Mouse (Mus musculus): Measurements from ENCODE around the gene Dbt. TPM values are rescaled to one million over a fixed set of nuclear protein-coding genes. Genes with fewer than 3 reads are reported as not detected.

Gene Dbt
- polyA plus RNA-seq, 1 experiment, result 9.5 TPM

DNA sequence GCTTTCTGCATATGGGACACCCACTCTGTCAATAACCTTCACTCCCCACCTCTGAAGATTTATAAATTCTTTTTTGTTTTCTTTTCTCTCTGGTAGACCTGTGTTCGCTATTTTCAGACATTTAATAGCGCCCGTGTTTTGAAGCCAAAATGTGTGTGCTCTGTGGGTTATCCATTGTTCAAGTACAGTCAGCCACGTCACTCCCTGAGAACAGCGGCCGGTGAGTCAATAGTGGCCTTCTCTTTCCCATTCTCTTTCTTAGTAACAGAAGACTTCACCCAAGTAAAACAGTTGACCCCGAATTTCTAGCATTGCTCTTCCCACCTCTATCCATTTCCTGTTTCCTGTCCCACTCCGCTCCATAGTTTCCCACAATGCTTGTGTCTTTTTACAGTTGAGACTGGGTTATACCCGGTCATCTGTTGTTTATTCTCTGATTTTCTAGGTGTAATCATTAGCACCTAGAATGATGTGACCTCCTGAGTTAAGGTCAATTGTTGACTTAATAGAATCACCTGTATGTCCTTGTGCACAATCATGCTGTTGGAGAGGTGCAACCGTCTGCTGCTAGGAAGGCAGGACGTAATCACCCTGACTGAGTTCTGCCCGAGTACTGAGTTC, 7.4 kb downstream of the Dbt start:
- H3K4me1 ChIP-seq (ENCODE audit: control insufficient read depth, insufficient read depth, low read length), result no peaks in the 10 kb centered on the region
- H3K4me3 ChIP-seq (replicated peaks; ENCODE audit: control insufficient read depth, low read depth, low read length), result no peak overlapping the region
- WGBS, result 83% methylated on average over 12 of the region's 12 CpGs
- TF ChIP-seq POLR2A (IDR thresholded peaks at IDR 0.05; ENCODE audit: borderline replicate concordance, control insufficient read depth, low read depth, low read length) (no peak), CTCF (IDR thresholded peaks at IDR 0.05; ENCODE audit: control insufficient read depth, insufficient read depth, low read length) (no peak)
- no peak overlapping the region for H3K27ac ChIP-seq (ENCODE audit: control insufficient read depth, insufficient read depth, low read depth, low read length, poor library complexity)

GRCm38 (mm10) chr3:116529741-116530140, 16.9 kb downstream of the Dbt start:
- no peak for TF ChIP-seq CTCF (IDR thresholded peaks at IDR 0.05; ENCODE audit: control insufficient read depth, insufficient read depth, low read length)
- TF ChIP-seq POLR2A (IDR thresholded peaks at IDR 0.05; ENCODE audit: borderline replicate concordance, control insufficient read depth, low read depth, low read length), result no peak
- WGBS, result 71% methylated on average over 5 of the region's 5 CpGs
- Histone ChIP-seq H3K4me1 (ENCODE audit: control insufficient read depth, insufficient read depth, low read length) (no peaks in the 10 kb centered on the region), H3K27ac (ENCODE audit: control insufficient read depth, insufficient read depth, low read depth, low read length, poor library complexity) (no peak overlapping the region), H3K4me3 (replicated peaks; ENCODE audit: control insufficient read depth, low read depth, low read length) (no peak overlapping the region)

- no peak overlapping the region for H3K4me3 ChIP-seq (replicated peaks; ENCODE audit: control insufficient read depth, low read depth, low read length)
- WGBS, result 85% methylated on average over 4 of the region's 4 CpGs
- no peak for TF ChIP-seq CTCF (IDR thresholded peaks at IDR 0.05; ENCODE audit: control insufficient read depth, insufficient read depth, low read length)
- TF ChIP-seq POLR2A (IDR thresholded peaks at IDR 0.05; ENCODE audit: borderline replicate concordance, control insufficient read depth, low read depth, low read length), result no peak
- H3K27ac ChIP-seq (ENCODE audit: control insufficient read depth, insufficient read depth, low read depth, low read length, poor library complexity), result no peak overlapping the region
- no peaks in the 10 kb centered on the region for H3K4me1 ChIP-seq (ENCODE audit: control insufficient read depth, insufficient read depth, low read length)
These were observed 18.0 kb downstream of the Dbt start for GRCm38 (mm10) chr3:116530826-116531225.

DNA sequence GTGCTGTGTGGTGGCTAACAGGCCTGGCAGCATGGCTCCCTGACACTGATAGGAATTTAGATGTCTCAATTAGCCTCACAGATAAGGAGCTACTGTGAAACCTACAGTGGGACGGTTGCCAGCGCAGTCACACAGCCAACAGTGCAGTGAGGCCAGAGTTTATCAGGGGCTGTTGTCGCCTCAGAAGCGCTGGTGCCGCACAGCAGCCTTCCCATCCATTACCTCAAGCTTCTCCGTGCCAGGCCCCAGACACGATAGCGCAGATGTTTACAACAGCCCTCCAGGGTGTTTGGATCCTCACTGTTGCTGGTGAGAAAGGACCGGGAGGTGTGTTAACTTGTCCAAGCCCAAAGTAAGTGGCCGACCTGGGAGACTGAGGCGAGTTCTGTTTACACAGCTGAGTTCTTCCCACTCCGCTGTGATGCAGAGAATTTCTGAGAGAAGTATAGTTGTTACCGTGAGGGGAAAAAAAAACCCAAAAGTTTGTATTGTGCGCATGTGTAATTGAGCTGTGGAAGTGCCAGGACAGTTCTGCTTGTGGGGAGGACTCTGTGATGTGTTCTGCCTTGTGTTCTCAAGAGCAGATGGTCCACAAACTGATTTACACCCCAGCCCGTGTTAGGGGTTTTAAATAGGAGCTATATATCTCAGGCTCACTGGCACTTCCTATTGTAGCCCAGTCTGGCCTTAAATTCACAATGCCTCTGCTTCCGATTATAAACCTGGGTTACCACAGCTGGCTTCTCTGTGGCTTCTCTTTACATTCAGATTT, 23.7 kb downstream of the Dbt start:
- Histone ChIP-seq H3K27ac (ENCODE audit: control insufficient read depth, insufficient read depth, low read depth, low read length, poor library complexity) (peak overlapping the region; percentile 3; the same call in 1 of the 2 replicates), H3K4me1 (ENCODE audit: control insufficient read depth, insufficient read depth, low read length) (no peaks in the 10 kb centered on the region), H3K4me3 (replicated peaks; ENCODE audit: control insufficient read depth, low read depth, low read length) (no peak overlapping the region)
- WGBS, result 60% methylated on average over 16 of the region's 16 CpGs
- no peak for TF ChIP-seq POLR2A (IDR thresholded peaks at IDR 0.05; ENCODE audit: borderline replicate concordance, control insufficient read depth, low read depth, low read length)
- no peak for TF ChIP-seq CTCF (IDR thresholded peaks at IDR 0.05; ENCODE audit: control insufficient read depth, insufficient read depth, low read length)

GRCm38 (mm10) chr3:116537200-116537573, 24.3 kb downstream of the Dbt start:
- TF ChIP-seq CTCF (IDR thresholded peaks at IDR 0.05; ENCODE audit: control insufficient read depth, insufficient read depth, low read length), result no peak
- no peak for TF ChIP-seq POLR2A (IDR thresholded peaks at IDR 0.05; ENCODE audit: borderline replicate concordance, control insufficient read depth, low read depth, low read length)
- WGBS, result 84% methylated on average over 6 of the region's 6 CpGs
- no peak overlapping the region for H3K4me3 ChIP-seq (replicated peaks; ENCODE audit: control insufficient read depth, low read depth, low read length)
- H3K4me1 ChIP-seq (ENCODE audit: control insufficient read depth, insufficient read depth, low read length), result no peaks in the 10 kb centered on the region
- no peak overlapping the region for H3K27ac ChIP-seq (ENCODE audit: control insufficient read depth, insufficient read depth, low read depth, low read length, poor library complexity)

GRCm38 (mm10) chr3:116542070-116542469, 29.2 kb downstream of the Dbt start:
- Histone ChIP-seq H3K27ac (ENCODE audit: control insufficient read depth, insufficient read depth, low read depth, low read length, poor library complexity) (no peak overlapping the region), H3K4me1 (ENCODE audit: control insufficient read depth, insufficient read depth, low read length) (no peaks in the 10 kb centered on the region; the same call in 1 of the 2 replicates), H3K4me3 (replicated peaks; ENCODE audit: control insufficient read depth, low read depth, low read length) (no peak overlapping the region)
- TF ChIP-seq CTCF (IDR thresholded peaks at IDR 0.05; ENCODE audit: control insufficient read depth, insufficient read depth, low read length) (no peak), POLR2A (IDR thresholded peaks at IDR 0.05; ENCODE audit: borderline replicate concordance, control insufficient read depth, low read depth, low read length) (no peak)
- 19% methylated on average over 2 of the region's 2 CpGs for WGBS

DNA sequence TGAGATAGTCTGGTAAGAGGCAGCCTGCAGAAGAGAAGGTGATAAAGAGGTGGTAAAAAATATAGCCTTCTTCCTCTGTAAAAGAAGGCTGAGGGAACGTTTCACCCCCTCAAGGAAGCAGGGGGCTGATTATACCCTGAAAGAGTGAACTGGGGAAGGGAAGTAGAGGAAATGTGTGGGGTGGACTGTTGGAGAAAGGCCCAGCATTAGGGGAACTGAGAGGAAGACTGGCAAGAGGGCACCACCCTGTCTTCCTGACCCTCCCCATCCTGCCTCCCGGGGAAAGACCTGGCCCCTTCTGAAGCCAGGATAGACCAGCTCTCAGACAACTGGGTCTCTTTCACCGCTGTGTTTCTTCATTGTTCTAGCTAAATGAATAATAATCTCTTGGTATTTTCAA, 29.7 kb downstream of the Dbt start:
- TF ChIP-seq CTCF (IDR thresholded peaks at IDR 0.05; ENCODE audit: control insufficient read depth, insufficient read depth, low read length) (no peak), POLR2A (IDR thresholded peaks at IDR 0.05; ENCODE audit: borderline replicate concordance, control insufficient read depth, low read depth, low read length) (no peak)
- H3K4me1 ChIP-seq (ENCODE audit: control insufficient read depth, insufficient read depth, low read length), result no peaks in the 10 kb centered on the region; the same call in 1 of the 2 replicates
- 6% methylated on average over 3 of the region's 3 CpGs for WGBS
- H3K27ac ChIP-seq (ENCODE audit: control insufficient read depth, insufficient read depth, low read depth, low read length, poor library complexity), result no peak overlapping the region
- no peak overlapping the region for H3K4me3 ChIP-seq (replicated peaks; ENCODE audit: control insufficient read depth, low read depth, low read length)

- Histone ChIP-seq H3K27ac (ENCODE audit: control insufficient read depth, insufficient read depth, low read depth, low read length, poor library complexity) (no peak overlapping the region), H3K4me1 (ENCODE audit: control insufficient read depth, insufficient read depth, low read length) (no peaks in the 10 kb centered on the region; the same call in 1 of the 2 replicates), H3K4me3 (replicated peaks; ENCODE audit: control insufficient read depth, low read depth, low read length) (no peak overlapping the region)
- no peak for TF ChIP-seq POLR2A (IDR thresholded peaks at IDR 0.05; ENCODE audit: borderline replicate concordance, control insufficient read depth, low read depth, low read length)
- no peak for TF ChIP-seq CTCF (IDR thresholded peaks at IDR 0.05; ENCODE audit: control insufficient read depth, insufficient read depth, low read length)
- 73% methylated on average over 5 of the region's 5 CpGs for WGBS
These were observed 34.6 kb downstream of the Dbt start for GRCm38 (mm10) chr3:116547430-116547829.

Measured in bone marrow, adult 2 months (tissue).